Comparison of ENCODE assay signal across 11 mouse cellular contexts in genomic region chr12:24963393-24964022, GRCm38 (mm10). TPM values are rescaled to one million over a fixed set of nuclear protein-coding genes. Genes with fewer than 3 reads are reported as not detected.
DNase-seq lines count a peak whose midpoint lies in the region; ATAC-seq and TF ChIP-seq lines count a peak whose summit lies in the region.
"Had no signal": no experiment of that assay in that cellular context is flagged by ENCODE, and none has a peak within 500 bp of the region (broad histone marks: within the 10 kb centered on the region; RNA-seq: fewer than 3 reads in every experiment).

No protein-coding gene starts in this region.

- WGBS in forebrain, embryonic 14.5 days, result 63% methylated on average over 13 of the region's 13 CpGs
- WGBS in forebrain, embryonic 11.5 days, result 71% methylated on average over 13 of the region's 13 CpGs
- WGBS in heart, embryonic 14.5 days, result 30% methylated on average over 13 of the region's 13 CpGs

- no peaks in the 10 kb centered on the region for H3K4me1 ChIP-seq in forebrain, embryonic 14.5 days (ENCODE audit: control insufficient read depth, insufficient read depth, low read length)
- no peaks in the 10 kb centered on the region; the same call in 1 of the 2 replicates for H3K4me1 ChIP-seq in forebrain, embryonic 11.5 days (replicated peaks; ENCODE audit: control insufficient read depth, insufficient read depth, low read length)
- H3K4me1 ChIP-seq in MEL (ENCODE audit: control insufficient read depth in 1 of 2, insufficient read depth in 2 of 2, low read length in 2 of 2), result peaks cover 0 to 6% of the 10 kb centered on the region in 2 experiments; a peak in 3 of 4 replicates
- peaks cover 3 to 12% of the 10 kb centered on the region in 2 experiments for H3K4me1 ChIP-seq in heart, embryonic 14.5 days (ENCODE audit: control insufficient read depth in 2 of 2, insufficient read depth in 2 of 2, low read length in 2 of 2)
- H3K4me1 ChIP-seq: embryonic facial prominence, embryonic 12.5 days had no signal

- no peak overlapping the region for H3K27ac ChIP-seq in forebrain, embryonic 14.5 days (ENCODE audit: low read depth, low read length)
- no peak overlapping the region for H3K27ac ChIP-seq in forebrain, embryonic 11.5 days (ENCODE audit: low read depth, low read length)
- H3K27ac ChIP-seq in MEL (ENCODE audit: control insufficient read depth, low read depth, low read length), result peak overlapping the region; percentile 60; the same call in 1 of the 2 replicates
- H3K27ac ChIP-seq in heart, embryonic 14.5 days (replicated peaks in 1 of 2; ENCODE audit: control insufficient read depth in 1 of 2, insufficient read depth in 1 of 2, low read depth in 2 of 2, low read length in 2 of 2), result peak overlapping the region; percentile 75 to 87
- H3K27ac ChIP-seq: embryonic facial prominence, embryonic 12.5 days had no signal

- peak; percentile 39 for DNase-seq in forebrain, embryonic 14.5 days (ENCODE audit: low spot score)
- DNase-seq in forebrain, embryonic 11.5 days (ENCODE audit: low spot score), result no peak
- DNase-seq in MEL (ENCODE audit: low read depth, low spot score), result peak; percentile 61
- peak; percentile 33 to 38 for DNase-seq in layer of hippocampus, postnatal 36 days
- no peak for DNase-seq in embryo, embryonic 10 days (ENCODE audit: low spot score)
- DNase-seq in spleen, postnatal 10 days (ENCODE audit: low spot score in 2 of 2), result no peak
- DNase-seq in adrenal gland, adult 2 months, result no peak
- DNase-seq: adrenal gland, postnatal 10 days had no signal

- H3K27me3 ChIP-seq in forebrain, embryonic 14.5 days (replicated peaks; ENCODE audit: control insufficient read depth, insufficient read depth, low read length), result no peaks in the 10 kb centered on the region
- H3K27me3 ChIP-seq in forebrain, embryonic 11.5 days (ENCODE audit: control insufficient read depth, insufficient read depth, low read length), result no peaks in the 10 kb centered on the region
- no peaks in the 10 kb centered on the region for H3K27me3 ChIP-seq in MEL (ENCODE audit: control insufficient read depth in 1 of 2, insufficient read depth in 2 of 2, low read length in 2 of 2)
- H3K27me3 ChIP-seq in heart, embryonic 14.5 days (ENCODE audit: control insufficient read depth, insufficient read depth, low read length), result no peaks in the 10 kb centered on the region
- H3K27me3 ChIP-seq: embryonic facial prominence, embryonic 12.5 days had no signal

- TF ChIP-seq POLR2A in MEL (IDR thresholded peaks at IDR 0.05; ENCODE audit: control insufficient read depth in 1 of 2, insufficient read depth in 1 of 2, low read depth in 1 of 2, low read length in 2 of 2, poor library complexity in 1 of 2), result no peak

- no peak overlapping the region for H3K4me3 ChIP-seq in forebrain, embryonic 14.5 days (ENCODE audit: low read depth, low read length)
- no peak overlapping the region for H3K4me3 ChIP-seq in forebrain, embryonic 11.5 days (ENCODE audit: low read depth, low read length)
- H3K4me3 ChIP-seq in MEL (ENCODE audit: control insufficient read depth in 1 of 2, insufficient read depth in 1 of 2, low read depth in 2 of 2, low read length in 2 of 2), result no peak overlapping the region
- peak overlapping the region; percentile 27 to 35 for H3K4me3 ChIP-seq in heart, embryonic 14.5 days (ENCODE audit: control insufficient read depth in 1 of 2, insufficient read depth in 1 of 2, low read depth in 1 of 2, low read length in 2 of 2)
- H3K4me3 ChIP-seq: embryonic facial prominence, embryonic 12.5 days had no signal

- no peak for TF ChIP-seq RAD21 in MEL (IDR thresholded peaks at IDR 0.05; ENCODE audit: low read depth, low read length)

- TF ChIP-seq CTCF in MEL (IDR thresholded peaks at IDR 0.05 in 2 of 3, conservative IDR thresholded peaks at IDR 0.05 in 1 of 3; ENCODE audit: control insufficient read depth in 1 of 3, insufficient read depth in 1 of 3, low read depth in 2 of 3, low read length in 3 of 3, poor library complexity in 1 of 3, severe bottlenecking in 1 of 3), result no peak

- no peak for ATAC-seq in forebrain, embryonic 14.5 days
- ATAC-seq in forebrain, embryonic 11.5 days (replicated peaks; ENCODE audit: low FRiP score), result no peak
- no peak for ATAC-seq in heart, embryonic 14.5 days (ENCODE audit: insufficient number of reproducible peaks, insufficient read depth, low FRiP score, low read depth)
- ATAC-seq: inflammation-experienced regulatory T-cells, adult 6 months had no signal

- TF ChIP-seq EP300 in MEL (IDR thresholded peaks at IDR 0.05; ENCODE audit: low read depth in 1 of 2, low read length in 2 of 2), result no peak

- H3K79me2 ChIP-seq in MEL (ENCODE audit: control insufficient read depth, insufficient read depth, low read length, poor library complexity), result no peaks in the 10 kb centered on the region

- H3K9me3 ChIP-seq in forebrain, embryonic 14.5 days (replicated peaks; ENCODE audit: control insufficient read depth, low read length), result no peaks in the 10 kb centered on the region
- no peaks in the 10 kb centered on the region for H3K9me3 ChIP-seq in forebrain, embryonic 11.5 days (ENCODE audit: control insufficient read depth, low read length)
- H3K9me3 ChIP-seq in MEL (replicated peaks; ENCODE audit: insufficient read depth, low read length), result no peaks in the 10 kb centered on the region
- H3K9me3 ChIP-seq in heart, embryonic 14.5 days (ENCODE audit: control insufficient read depth, low read length), result no peaks in the 10 kb centered on the region
- H3K9me3 ChIP-seq: embryonic facial prominence, embryonic 12.5 days had no signal

- H3K9ac ChIP-seq in forebrain, embryonic 14.5 days (ENCODE audit: low read length), result no peak overlapping the region
- no peak overlapping the region for H3K9ac ChIP-seq in forebrain, embryonic 11.5 days (ENCODE audit: low read length)
- peak overlapping the region; percentile 41 for H3K9ac ChIP-seq in MEL (ENCODE audit: control insufficient read depth, low read depth, low read length, poor library complexity, severe bottlenecking)
- peak overlapping the region; percentile 55 for H3K9ac ChIP-seq in heart, embryonic 14.5 days (ENCODE audit: low read length)
- H3K9ac ChIP-seq: embryonic facial prominence, embryonic 12.5 days had no signal

- H3K36me3 ChIP-seq in forebrain, embryonic 14.5 days (ENCODE audit: control insufficient read depth, insufficient read depth, low read length), result peaks cover 13% of the 10 kb centered on the region
- no peaks in the 10 kb centered on the region for H3K36me3 ChIP-seq in forebrain, embryonic 11.5 days (ENCODE audit: control insufficient read depth, insufficient read depth, low read length)
- H3K36me3 ChIP-seq in MEL (ENCODE audit: control insufficient read depth in 1 of 2, insufficient read depth in 2 of 2, low read length in 2 of 2), result peaks cover 0 to 6% of the 10 kb centered on the region in 2 experiments; a peak in 2 of 4 replicates
- H3K36me3 ChIP-seq in heart, embryonic 14.5 days (ENCODE audit: control insufficient read depth, insufficient read depth, low read length), result no peaks in the 10 kb centered on the region; the same call in 1 of the 2 replicates

- H3K4me2 ChIP-seq in forebrain, embryonic 14.5 days (ENCODE audit: low read length), result no peak overlapping the region
- no peak overlapping the region for H3K4me2 ChIP-seq in forebrain, embryonic 11.5 days (ENCODE audit: low read depth, low read length, severe bottlenecking)
- H3K4me2 ChIP-seq in heart, embryonic 14.5 days (ENCODE audit: low read length), result peak overlapping the region; percentile 61
- H3K4me2 ChIP-seq: embryonic facial prominence, embryonic 12.5 days had no signal

TF ChIP-seq in MEL, 35 proteins besides CTCF, POLR2A, EP300 and RAD21:
- 0 out of 2 replicates have a peak, but pooled peaks have one; percentile 47 for TF ChIP-seq GABPA (IDR thresholded peaks at IDR 0.05; ENCODE audit: low read depth, low read length)
- peak; percentile 64; the same call in 1 of the 2 replicates for TF ChIP-seq MAX (IDR thresholded peaks at IDR 0.05; ENCODE audit: low read length)
- TF ChIP-seq MYC (IDR thresholded peaks at IDR 0.05; ENCODE audit: low read depth, low read length), result peak; percentile 83; the same call in 1 of the 2 replicates
- TF ChIP-seq MAFK (IDR thresholded peaks at IDR 0.05; ENCODE audit: borderline replicate concordance, low read depth, low read length), result 0 out of 2 replicates have a peak, but pooled peaks have one; percentile 54
- TF ChIP-seq USF2 (IDR thresholded peaks at IDR 0.05; ENCODE audit: borderline replicate concordance in 1 of 2, insufficient read depth in 1 of 2, low read depth in 1 of 2, low read length in 2 of 2), result no peak
- TF ChIP-seq ZMIZ1 (IDR thresholded peaks at IDR 0.05; ENCODE audit: low read depth, low read length), result no peak
- TF ChIP-seq ZC3H11A (IDR thresholded peaks at IDR 0.05; ENCODE audit: low read depth, low read length), result no peak
- peak; percentile 77 for TF ChIP-seq MXI1 (IDR thresholded peaks at IDR 0.05; ENCODE audit: low read depth, low read length)
- peak; percentile 52; the same call in 1 of the 2 replicates for TF ChIP-seq SIN3A (IDR thresholded peaks at IDR 0.05; ENCODE audit: low read length)
- no peak for TF ChIP-seq JUND (IDR thresholded peaks at IDR 0.05; ENCODE audit: low read depth, low read length)
- 0 out of 2 replicates have a peak, but pooled peaks have one; percentile 27 for TF ChIP-seq NELFE (IDR thresholded peaks at IDR 0.05; ENCODE audit: low read depth, low read length)

RNA-seq across cellular contexts. Expression of gene Kidins220, which starts 11.2 kb away (rescaled TPM):
- polyA plus RNA-seq in forebrain, embryonic 14.5 days (2014; fragmentation: Nextera tagmentation; extraction: Ambion mirVana), result 131 and 163 TPM in 2 replicates
- 45.4 and 47.2 TPM in 2 replicates for polyA plus RNA-seq in forebrain, embryonic 11.5 days (2014; fragmentation: Nextera tagmentation; extraction: Ambion mirVana)
- 26.2 and 29.2 TPM in 2 replicates for total RNA-seq in MEL (2012; rRNA removed)
- polyA plus RNA-seq in MEL (2012; ENCODE audit: insufficient read depth in 1 of 2, insufficient read length in 2 of 2, low read depth in 1 of 2, low replicate concordance in 2 of 2, missing spikeins in 1 of 2), result 100 to 1,000 TPM in 1 of 2 experiments, 10 to 100 TPM in 1; 29.2 to 124 TPM
- polyA plus RNA-seq in heart, embryonic 14.5 days (2014; fragmentation: Nextera tagmentation; extraction: Ambion mirVana), result 50.1 and 50.9 TPM in 2 replicates
- total RNA-seq in layer of hippocampus, postnatal 36 days (2021), result 100 to 1,000 TPM; 364 to 366 TPM
- 100 to 1,000 TPM in 1 of 2 experiments, 10 to 100 TPM in 1; 90.9 to 111 TPM for total RNA-seq in adrenal gland, adult 2 months (2021)
- polyA plus RNA-seq in adrenal gland, adult 2 months (2012; rRNA removed), result 89.9 and 112 TPM in 2 replicates

Comparison
In these comparisons a context has a peak if more than half of its experiments do, and no peak if none do; other contexts are left out.
1. DNase-seq: peak in forebrain, embryonic 14.5 days (single experiment), MEL (single experiment) and layer of hippocampus, postnatal 36 days (2 of 2); none in forebrain, embryonic 11.5 days (single experiment), embryo, embryonic 10 days (single experiment), spleen, postnatal 10 days (0 of 2) and adrenal gland, adult 2 months (single experiment).
2. H3K27ac ChIP-seq: peak in MEL (single experiment) and heart, embryonic 14.5 days (2 of 2); none in forebrain, embryonic 14.5 days (single experiment) and forebrain, embryonic 11.5 days (single experiment).
3. H3K4me3 ChIP-seq: peak in heart, embryonic 14.5 days (2 of 2); none in forebrain, embryonic 14.5 days (single experiment), forebrain, embryonic 11.5 days (single experiment) and MEL (0 of 2).
4. H3K9ac ChIP-seq: peak in MEL (single experiment) and heart, embryonic 14.5 days (single experiment); none in forebrain, embryonic 14.5 days (single experiment) and forebrain, embryonic 11.5 days (single experiment).